Comparison of ENCODE assay signal across 9 mouse cellular contexts in genomic region chr9:121403699-121404098, GRCm38 (mm10).
A peak's percentile ranks its signal among the peaks of the same experiment; 100 is the strongest.
DNase-seq lines count a peak whose midpoint lies in the region; ATAC-seq lines count a peak whose summit lies in the region.
"Had no signal": no experiment of that assay in that cellular context is flagged by ENCODE, and none has a peak within 500 bp of the region (broad histone marks: within the 10 kb centered on the region; RNA-seq: fewer than 3 reads in every experiment).

No protein-coding gene starts in this region.

- H3K4me3 ChIP-seq in forebrain, embryonic 12.5 days (replicated peaks): peak overlapping the region; percentile 39
- H3K4me3 ChIP-seq in hindbrain, embryonic 16.5 days (ENCODE audit: low read length): peak overlapping the region; percentile 53
- peak overlapping the region; percentile 31 for H3K4me3 ChIP-seq in neural tube, embryonic 12.5 days
- H3K4me3 ChIP-seq: myocyte had no signal

- DNase-seq in layer of hippocampus, adult 9-11 months: peak; percentile 61
- DNase-seq in layer of hippocampus, adult 9-10 months (ENCODE audit: low spot score): no peak
- DNase-seq in spleen, postnatal 10 days (ENCODE audit: low spot score in 2 of 2): no peak
- DNase-seq in testis, postnatal 14 days (ENCODE audit: low spot score): no peak
- DNase-seq: thymus, adult 18-20 months had no signal

- H3K27me3 ChIP-seq in forebrain, embryonic 12.5 days: no peaks in the 10 kb centered on the region
- H3K27me3 ChIP-seq in hindbrain, embryonic 16.5 days (replicated peaks; ENCODE audit: control insufficient read depth, insufficient read depth, low read length): no peaks in the 10 kb centered on the region
- no peaks in the 10 kb centered on the region for H3K27me3 ChIP-seq in neural tube, embryonic 12.5 days (replicated peaks)

- ATAC-seq in forebrain, embryonic 12.5 days (ENCODE audit: low FRiP score): peak; percentile 61; the same call in 1 of the 2 replicates
- peak; percentile 19 for ATAC-seq in hindbrain, embryonic 16.5 days
- ATAC-seq in neural tube, embryonic 12.5 days (ENCODE audit: low FRiP score, low read depth): peak; percentile 59

- 62% methylated on average over 11 of the region's 11 CpGs for WGBS in forebrain, embryonic 12.5 days
- 36% methylated on average over 11 of the region's 11 CpGs for WGBS in hindbrain, embryonic 16.5 days
- WGBS in neural tube, embryonic 12.5 days: 71% methylated on average over 11 of the region's 11 CpGs

- no peaks in the 10 kb centered on the region for H3K9me3 ChIP-seq in forebrain, embryonic 12.5 days
- no peaks in the 10 kb centered on the region for H3K9me3 ChIP-seq in hindbrain, embryonic 16.5 days (ENCODE audit: control insufficient read depth, low read length)
- H3K9me3 ChIP-seq in neural tube, embryonic 12.5 days: no peaks in the 10 kb centered on the region

- peak overlapping the region; percentile 51 for H3K4me2 ChIP-seq in forebrain, embryonic 12.5 days
- H3K4me2 ChIP-seq in hindbrain, embryonic 16.5 days (ENCODE audit: low read length): peak overlapping the region; percentile 78
- peak overlapping the region; percentile 53 for H3K4me2 ChIP-seq in neural tube, embryonic 12.5 days (replicated peaks)

- no peaks in the 10 kb centered on the region; the same call in 1 of the 2 replicates for H3K36me3 ChIP-seq in forebrain, embryonic 12.5 days (replicated peaks)
- H3K36me3 ChIP-seq in hindbrain, embryonic 16.5 days (ENCODE audit: control insufficient read depth, insufficient read depth, low read length): no peaks in the 10 kb centered on the region
- no peaks in the 10 kb centered on the region for H3K36me3 ChIP-seq in neural tube, embryonic 12.5 days

- peaks cover 28% of the 10 kb centered on the region for H3K4me1 ChIP-seq in forebrain, embryonic 12.5 days
- H3K4me1 ChIP-seq in hindbrain, embryonic 16.5 days (ENCODE audit: control insufficient read depth, insufficient read depth, low read depth, low read length): peaks cover 23% of the 10 kb centered on the region
- H3K4me1 ChIP-seq in neural tube, embryonic 12.5 days: peaks cover 23% of the 10 kb centered on the region

- H3K27ac ChIP-seq in forebrain, embryonic 12.5 days: peak overlapping the region; percentile 82
- H3K27ac ChIP-seq in hindbrain, embryonic 16.5 days (ENCODE audit: low read depth, low read length): peak overlapping the region; percentile 89
- peak overlapping the region; percentile 57 for H3K27ac ChIP-seq in neural tube, embryonic 12.5 days

- H3K9ac ChIP-seq in forebrain, embryonic 12.5 days: peak overlapping the region; percentile 47; the same call in 1 of the 2 replicates
- peak overlapping the region; percentile 71 for H3K9ac ChIP-seq in hindbrain, embryonic 16.5 days (ENCODE audit: low read depth, low read length)
- H3K9ac ChIP-seq in neural tube, embryonic 12.5 days: peak overlapping the region; percentile 56; the same call in 1 of the 2 replicates
